Mouse (Mus musculus) CH12.LX (cell line): Measurements from ENCODE around the gene Myh9. TPM values are rescaled to one million over a fixed set of nuclear protein-coding genes. Genes with fewer than 3 reads are reported as not detected.
A peak's percentile ranks its signal among the peaks of the same experiment; 100 is the strongest.

Experiments
- DNase-seq: peaks from one replicate; pipeline ENCODE4 v3.0.0-alpha.2; 2013; ENCODE audit errors: extremely low read depth
- H3K27ac ChIP-seq: 2 replicates; pipeline ENCODE4 v1.5.1; 2012; ENCODE audit warnings: low read depth, mild to moderate bottlenecking, control low read depth, moderate library complexity; ENCODE audit not compliant: insufficient read depth
- H3K27me3 ChIP-seq: replicated peaks from 2 replicates; pipeline ENCODE3; 2012; ENCODE audit warnings: inconsistent platforms
- H3K36me3 ChIP-seq, 2 experiments: replicated peaks in 1 of 2; 2 replicates each; pipeline versions ENCODE3 to v1.6.1; 2012; ENCODE audit warnings: inconsistent platforms in 1 of 2, low read length in 1 of 2, mild to moderate bottlenecking in 1 of 2, mixed read lengths in 1 of 2, moderate library complexity in 1 of 2; ENCODE audit not compliant: control insufficient read depth in 1 of 2, insufficient read depth in 1 of 2
- H3K4me1 ChIP-seq, 2 experiments: 2 replicates each; pipeline ENCODE4 v1.6.1; 2012; ENCODE audit warnings: inconsistent platforms in 1 of 2, moderate library complexity in 1 of 2; ENCODE audit not compliant: insufficient read depth in 2 of 2, control insufficient read depth in 1 of 2
- H3K4me2 ChIP-seq: 2 replicates; pipeline ENCODE4 v1.6.1; 2012; ENCODE audit warnings: low read depth, mild to moderate bottlenecking, control low read depth; ENCODE audit not compliant: poor library complexity, insufficient read depth, severe bottlenecking
- H3K4me3 ChIP-seq, 3 experiments: fragments of 150-350 bp in 1 of 3; sonication (generic) in 1 of 3; replicated peaks in 1 of 3; 2 replicates each; pipeline versions ENCODE3 to v1.5.1; 2011 to 2012; ENCODE audit warnings: low read depth in 2 of 3, low read length in 2 of 3, mild to moderate bottlenecking in 2 of 3, moderate library complexity in 2 of 3, control low read depth in 1 of 3, improper control_type of control experiment in 1 of 3, inconsistent platforms in 1 of 3, mixed read lengths in 1 of 3; ENCODE audit not compliant: poor library complexity in 1 of 3
- H3K79me2 ChIP-seq: replicated peaks from 2 replicates; pipeline ENCODE4 v1.6.1; 2012; ENCODE audit warnings: mild to moderate bottlenecking, moderate library complexity; ENCODE audit not compliant: control insufficient read depth, poor library complexity, insufficient read depth, severe bottlenecking; ENCODE audit errors: extremely low read depth
- H3K9ac ChIP-seq: 2 replicates; pipeline ENCODE4 v1.6.1; 2012; ENCODE audit warnings: low read depth, mild to moderate bottlenecking, control low read depth, moderate library complexity; ENCODE audit not compliant: insufficient read depth
- H3K9me3 ChIP-seq: replicated peaks from 2 replicates; pipeline ENCODE3; 2012; ENCODE audit warnings: low read length, inconsistent platforms, mixed read lengths
- CTCF ChIP-seq, 2 experiments: IDR thresholded peaks in 1 of 2; conservative IDR thresholded peaks in 1 of 2; 2 replicates each; pipeline ENCODE4 v1.5.1; 2011 to 2012; ENCODE audit warnings: low read depth in 2 of 2, low read length in 2 of 2, improper control_type of control experiment in 1 of 2, inconsistent platforms in 1 of 2, mild to moderate bottlenecking in 1 of 2, moderate library complexity in 1 of 2
- GABPA ChIP-seq: IDR thresholded peaks from 2 replicates; pipeline ENCODE4 v1.6.1; 2012; ENCODE audit warnings: low read depth, low read length, improper control_type of control experiment, inconsistent platforms; ENCODE audit not compliant: insufficient replicate concordance
- IRF4 ChIP-seq: IDR thresholded peaks from 2 replicates; pipeline ENCODE4 v1.6.1; 2014; ENCODE audit warnings: low read depth, mild to moderate bottlenecking, inconsistent platforms, low read length, improper control_type of control experiment
- KAT2A ChIP-seq: IDR thresholded peaks from 2 replicates; pipeline ENCODE4 v1.6.1; 2012; ENCODE audit warnings: low read length, improper control_type of control experiment, inconsistent platforms; ENCODE audit not compliant: insufficient replicate concordance
- MAX ChIP-seq: IDR thresholded peaks from 2 replicates; pipeline ENCODE4 v1.6.1; 2011; ENCODE audit warnings: low read length, improper control_type of control experiment
- MXI1 ChIP-seq: IDR thresholded peaks from 2 replicates; pipeline ENCODE4 v1.6.1; 2011; ENCODE audit warnings: mild to moderate bottlenecking, low read depth, low read length, improper control_type of control experiment
- POLR2AphosphoS2 ChIP-seq: IDR thresholded peaks from 2 replicates; pipeline ENCODE4 v1.6.1; 2011; ENCODE audit warnings: low read depth, low read length, improper control_type of control experiment
- RCOR1 ChIP-seq: conservative IDR thresholded peaks from 2 replicates; pipeline ENCODE4 v1.6.1; 2012; ENCODE audit warnings: low read depth, mild to moderate bottlenecking, inconsistent platforms, low read length, improper control_type of control experiment
- TBP ChIP-seq: conservative IDR thresholded peaks from 2 replicates; pipeline ENCODE4 v1.6.1; 2011; ENCODE audit warnings: low read depth, low read length, improper control_type of control experiment
- USF1 ChIP-seq: IDR thresholded peaks from 2 replicates; pipeline ENCODE4 v1.6.1; 2014; ENCODE audit warnings: low read depth, mild to moderate bottlenecking, inconsistent platforms, low read length, improper control_type of control experiment
- ZC3H11A ChIP-seq: IDR thresholded peaks from 2 replicates; pipeline ENCODE4 v1.6.1; 2012; ENCODE audit warnings: low read depth, mild to moderate bottlenecking, inconsistent platforms, low read length, improper control_type of control experiment
- ZNF384 ChIP-seq: IDR thresholded peaks from 2 replicates; pipeline ENCODE4 v1.6.1; 2012; ENCODE audit warnings: low read depth, low read length, improper control_type of control experiment, inconsistent platforms
- dilution Hi-C: fragments of 300-500 bp; cut with MboI; formaldehyde crosslinking; loops from 2 replicates; pipeline ENCODE4 v1.14.3; 2020; ENCODE audit warnings: low sequenced_read_pairs; ENCODE audit not compliant: extremely low pct_unique_long_range_greater_than_20kb, extremely low pct_ligation_motif_present
- in situ Hi-C: fragments of 300-500 bp; cut with MboI; formaldehyde crosslinking; loops from 3 replicates; pipeline ENCODE4 v1.14.3; 2019; ENCODE audit warnings: low sequenced_read_pairs, low pct_ligation_motif_present, low pct_unique_long_range_greater_than_20kb, mixed read lengths
- polyA plus RNA-seq: library from polyadenylated mRNA; unstranded; fragments of >175 nt; gene quantifications from 2 replicates; pipeline ENCODE4 v1.2.1, GENCODE M21; 2012; ENCODE audit warnings: low read depth; ENCODE audit not compliant: insufficient read length
- total RNA-seq, 2 experiments: library from RNA; depleted of rRNA; stranded (reverse); fragments of 300-350 nt in 1 of 2; fragments of >200 nt in 1 of 2; gene quantifications; 2 replicates each; pipeline ENCODE4 v1.2.3; 2012 to 2014

The Myh9 gene
- total and polyA plus RNA-seq, 3 experiments: 43.8 to 165 (median 146) TPM

GRCm38 (mm10) chr15:77796409-77797035 is 45.5 kb downstream of the Myh9 start:
- TF ChIP-seq POLR2AphosphoS2 (no peak), ZNF384 (no peak), IRF4 (no peak), CTCF (conservative IDR thresholded peaks at IDR 0.05 in 1 of 2, IDR thresholded peaks at IDR 0.05 in 1 of 2; ENCODE audit: low read depth in 2 of 2, low read length in 2 of 2) (no peak), TBP (no peak), RCOR1 (no peak), MXI1 (no peak), KAT2A (no peak)
- H3K9ac ChIP-seq: no peak overlapping the region
- peaks cover 46% of the 10 kb centered on the region for H3K79me2 ChIP-seq
- H3K27me3 ChIP-seq: no peaks in the 10 kb centered on the region
- in situ Hi-C loops (no loop called here), dilution Hi-C loops (no loop called here)
- peaks cover 48 to 50% of the 10 kb centered on the region in 2 experiments for H3K4me1 ChIP-seq
- DNase-seq: no peak
- H3K36me3 ChIP-seq: peaks cover 74 to 93% of the 10 kb centered on the region in 2 experiments
- H3K9me3 ChIP-seq: no peaks in the 10 kb centered on the region
- H3K4me3 ChIP-seq: peak overlapping the region in 1 of 3 experiments; percentile 39
- H3K27ac ChIP-seq: peak overlapping the region; percentile 51
- H3K4me2 ChIP-seq: no peak overlapping the region

DNA sequence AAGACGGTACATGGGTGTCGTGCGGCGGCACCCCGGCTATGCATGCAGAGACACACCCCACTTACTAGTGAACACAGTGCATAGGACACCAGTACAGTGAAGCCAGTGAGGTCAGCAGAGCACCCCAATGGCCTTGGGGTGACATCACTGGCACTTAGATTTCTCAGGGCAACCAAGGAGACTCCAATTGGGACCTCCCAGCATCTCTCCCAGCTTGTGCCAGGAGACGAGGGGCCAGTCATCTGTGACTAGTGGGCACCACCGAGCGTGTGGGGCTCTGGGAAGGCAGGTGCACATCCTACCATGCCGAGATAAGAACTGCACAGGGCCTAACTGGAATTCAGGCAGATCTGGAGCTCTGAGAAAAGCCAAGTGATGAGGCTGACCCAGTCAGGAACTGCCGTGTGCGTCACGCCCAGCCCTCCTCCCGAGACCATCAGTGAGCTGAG is 47.0 kb downstream of the Myh9 start:
- in situ Hi-C loops: no loop called here
- peaks cover 34 to 35% of the 10 kb centered on the region in 2 experiments for H3K4me1 ChIP-seq
- no peak overlapping the region for H3K4me2 ChIP-seq
- no peak for DNase-seq
- TF ChIP-seq CTCF (conservative IDR thresholded peaks at IDR 0.05 in 1 of 2, IDR thresholded peaks at IDR 0.05 in 1 of 2; ENCODE audit: low read depth in 2 of 2, low read length in 2 of 2) (no peak), RCOR1 (no peak)
- TF ChIP-seq, all 38 proteins: peak for 0
- Histone ChIP-seq H3K27ac (no peak overlapping the region), H3K36me3 (peaks cover 82 to 98% of the 10 kb centered on the region in 2 experiments), H3K27me3 (no peaks in the 10 kb centered on the region), H3K9ac (no peak overlapping the region), H3K4me3 (no peak overlapping the region), H3K9me3 (no peaks in the 10 kb centered on the region), H3K79me2 (peaks cover 44% of the 10 kb centered on the region)
- dilution Hi-C loops: no loop called here

DNA sequence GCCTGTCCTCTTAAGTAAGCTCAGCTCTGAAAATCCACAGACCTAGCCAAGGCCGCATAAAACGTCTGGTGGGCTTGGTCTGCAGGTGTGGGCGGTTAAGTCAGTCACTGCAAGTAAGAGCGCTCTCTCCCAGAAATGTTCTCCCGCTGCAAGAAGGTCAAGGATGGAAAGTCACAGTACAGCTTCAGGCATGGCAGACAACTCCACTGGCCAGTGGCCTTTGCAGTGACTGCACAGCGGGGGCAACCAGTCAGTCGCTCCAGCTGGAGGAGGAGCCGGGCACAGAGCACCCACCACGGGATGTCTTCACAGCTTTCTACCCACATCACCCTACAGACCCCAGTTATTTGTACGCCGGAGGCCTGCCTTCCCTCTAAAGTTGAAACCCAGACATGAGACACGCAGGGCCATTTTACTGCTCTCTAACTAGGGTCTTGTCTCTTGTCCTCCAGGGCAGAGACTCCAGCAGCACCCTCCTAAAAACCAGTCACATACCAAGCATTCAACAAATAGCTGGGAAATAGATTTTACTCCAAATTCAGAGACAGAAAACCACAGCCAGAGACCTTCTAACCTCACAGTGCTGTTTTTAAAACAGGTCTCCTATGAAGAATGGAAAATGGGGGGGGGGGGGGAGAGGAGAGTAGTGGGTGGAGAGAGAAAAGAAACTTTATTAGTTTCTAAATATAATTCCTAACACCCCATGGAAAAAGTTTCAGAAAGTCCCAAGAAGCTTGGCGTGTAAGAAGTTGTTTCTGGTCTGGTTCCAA is 47.7 kb downstream of the Myh9 start:
- no peak for TF ChIP-seq USF1
- TF ChIP-seq ZC3H11A: no peak
- no peak for TF ChIP-seq MAX
- no peak for TF ChIP-seq ZNF384
- TF ChIP-seq GABPA: no peak
- no peak for TF ChIP-seq RCOR1
- Histone ChIP-seq H3K4me2 (no peak overlapping the region), H3K27me3 (no peaks in the 10 kb centered on the region), H3K4me1 (peaks cover 28 to 29% of the 10 kb centered on the region in 2 experiments), H3K27ac (no peak overlapping the region), H3K36me3 (peaks cover 84 to 98% of the 10 kb centered on the region in 2 experiments), H3K4me3 (no peak overlapping the region), H3K9ac (no peak overlapping the region), H3K9me3 (no peaks in the 10 kb centered on the region), H3K79me2 (peaks cover 38% of the 10 kb centered on the region)
- no peak for DNase-seq
- in situ Hi-C loops: no loop called here
- dilution Hi-C loops: no loop called here
